Mouse (Mus musculus) gastrocnemius, postnatal 4 days (tissue): Measurements from ENCODE around the gene Suv39h2. TPM values are rescaled to one million over a fixed set of nuclear protein-coding genes. Genes with fewer than 3 reads are reported as not detected.

Source experiments
- DNase-seq, 2 experiments: peaks; one replicate each; pipeline ENCODE4 v3.0.0; 2021 to 2022; ENCODE audit warnings: low spot score in 2 of 2, mixed read lengths in 2 of 2
- total RNA-seq, 2 experiments: library from RNA; stranded (reverse); gene quantifications; 2 replicates each; pipeline ENCODE4 v1.2.3; 2021

Gene Suv39h2
- total RNA-seq, 2 experiments from 2014 or later: 2.1 to 2.3 TPM

DNA sequence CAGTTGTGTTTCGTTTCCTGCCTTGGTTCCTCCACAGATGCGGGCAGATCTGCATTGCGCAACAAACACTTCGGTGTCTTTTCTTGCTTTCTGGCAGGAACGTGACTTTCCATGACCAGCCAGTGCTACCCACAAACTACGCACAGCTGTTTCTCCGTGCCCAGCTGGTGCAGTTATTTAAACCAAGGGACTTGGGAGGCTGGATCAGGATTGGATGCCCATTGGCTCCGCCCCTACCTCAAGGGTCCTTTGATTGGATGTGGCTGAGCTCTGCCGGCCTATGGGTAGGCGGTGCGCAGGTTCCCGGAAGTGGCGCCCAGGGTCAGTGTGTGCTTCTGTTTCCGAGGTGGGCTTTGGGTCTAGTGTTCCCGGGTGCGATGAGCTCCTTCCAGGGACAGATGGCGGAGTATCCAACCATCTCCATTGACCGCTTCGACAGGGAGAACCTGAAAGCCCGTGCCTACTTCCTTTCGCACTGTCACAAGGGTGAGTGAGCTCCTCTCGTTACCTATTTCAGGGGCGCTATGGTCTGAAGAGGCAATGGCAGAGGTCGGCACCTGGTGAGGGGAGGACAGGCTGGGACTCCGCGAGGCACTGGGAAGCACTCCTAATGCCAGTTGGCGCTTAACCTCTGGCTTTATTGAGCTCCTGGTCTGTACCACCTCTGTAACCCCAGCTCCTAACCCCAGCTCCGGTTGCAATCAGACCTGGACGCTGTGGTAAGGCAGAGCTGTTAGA lies 50.8 kb downstream of the Suv39h2 start, which contains the start of gene Dclre1c:
Gene Dclre1c, plus strand, starts transcription at position 291 of the 738 bp plus-strand sequence.
- peak; percentile 57 to 86 for DNase-seq

DNA sequence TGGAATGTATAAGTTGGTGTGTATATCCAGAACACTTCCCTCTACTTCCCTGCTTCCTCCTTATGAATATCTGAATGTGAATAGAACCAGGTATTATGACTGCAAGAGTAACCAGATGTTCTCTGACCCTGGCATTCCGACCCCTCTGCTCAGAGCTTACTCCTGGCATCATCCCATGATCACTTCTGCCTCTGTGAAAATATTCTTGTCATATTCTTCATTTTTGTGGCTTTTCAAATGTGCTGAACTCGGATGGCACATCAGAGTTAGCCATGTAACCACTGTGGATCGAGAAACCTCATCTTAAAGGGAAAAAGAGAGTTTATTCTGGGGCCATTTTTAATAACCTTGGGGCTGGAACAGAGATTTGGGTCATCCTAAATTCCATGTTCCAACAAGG lies 52.3 kb downstream of the Suv39h2 start, which contains the start of gene Meig1:
Gene Meig1, minus strand, starts transcription at position 101 of the 400 bp plus-strand sequence.
- DNase-seq: no peak

DNA sequence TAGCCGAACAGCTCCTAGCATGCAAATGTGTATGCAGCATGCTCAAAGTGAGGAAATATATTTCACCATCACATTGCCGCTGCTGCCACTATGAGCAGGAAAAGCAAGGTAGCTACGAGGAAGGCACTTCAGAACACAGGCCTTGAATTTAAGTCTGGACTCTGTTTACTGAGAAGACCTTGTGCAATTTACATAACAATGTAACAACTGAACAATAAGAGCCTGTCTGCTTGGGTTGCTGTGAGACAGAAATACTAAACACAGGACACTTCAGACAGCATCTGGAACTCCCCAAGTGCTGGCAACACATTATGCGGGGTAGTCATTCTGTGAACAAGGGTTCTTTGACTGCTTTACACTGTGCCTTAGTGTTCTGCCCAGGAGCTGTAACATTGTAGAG lies 54.7 kb downstream of the Suv39h2 start:
- DNase-seq: no peak

DNA sequence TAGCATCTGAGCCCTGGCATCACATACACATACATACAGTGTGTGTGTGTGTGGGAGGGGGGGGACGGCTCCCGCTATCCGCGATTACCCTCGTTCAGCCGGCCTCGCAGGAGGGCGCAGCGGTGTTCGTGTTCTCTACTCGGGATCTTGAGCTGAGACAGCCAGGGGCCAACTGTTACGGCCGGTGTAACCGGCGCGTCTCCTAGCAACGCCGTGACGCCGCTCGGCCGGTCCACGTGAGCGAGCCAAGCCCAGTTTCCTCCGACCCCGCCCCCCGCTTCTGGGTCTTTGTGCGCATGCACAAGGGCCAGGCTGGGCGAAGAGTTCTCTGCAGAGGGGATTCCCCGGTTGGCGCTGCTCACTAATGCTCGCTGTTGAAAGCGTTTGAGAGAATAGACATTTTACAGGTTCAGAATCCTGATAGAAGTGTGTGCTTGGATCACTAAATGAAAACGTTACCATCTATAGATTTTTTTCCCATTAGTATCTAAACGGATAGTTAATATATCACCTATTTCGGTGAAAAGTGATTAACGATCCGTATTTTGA lies 55.9 kb downstream of the Suv39h2 start:
- DNase-seq: peak; percentile 83 to 93

DNA sequence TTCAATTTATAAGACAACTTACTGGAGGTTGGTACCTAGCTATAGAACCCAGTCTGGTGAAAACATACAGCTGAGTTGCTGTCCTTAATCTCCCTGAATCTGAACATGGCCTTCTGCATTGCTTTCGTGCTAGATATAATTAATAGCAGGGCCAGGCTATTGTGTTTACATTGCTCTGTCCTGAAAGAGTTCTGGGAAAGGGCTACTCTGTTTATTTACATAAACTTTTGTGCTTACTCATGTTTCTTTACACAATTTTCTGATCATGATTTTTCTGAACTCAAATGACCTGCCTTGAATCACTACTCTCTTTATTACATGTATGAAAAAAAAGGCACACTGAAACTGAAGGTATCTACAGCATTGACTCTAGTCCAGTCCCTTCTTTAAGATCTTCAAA lies 59.2 kb downstream of the Suv39h2 start:
- no peak for DNase-seq

DNA sequence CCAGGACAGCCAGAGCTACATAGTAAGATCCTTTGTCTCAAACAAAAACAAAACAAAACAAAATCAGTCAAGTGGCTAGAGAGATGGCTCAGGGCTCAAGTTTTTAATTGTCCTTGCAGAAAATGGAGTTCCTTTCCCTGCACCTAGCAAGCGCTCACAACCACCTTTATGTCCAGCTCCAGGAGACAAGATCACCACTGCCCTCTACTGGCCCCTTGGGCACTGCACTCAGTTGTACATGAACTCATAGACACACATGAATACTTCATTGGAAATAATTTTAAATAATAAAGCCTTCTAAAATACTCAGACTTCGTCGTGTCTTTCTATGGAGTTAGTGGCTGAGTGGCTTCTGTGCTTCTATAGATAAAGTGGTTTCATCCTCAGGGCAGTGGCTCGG lies 60.6 kb downstream of the Suv39h2 start:
- DNase-seq: peak in 1 of 2 experiments; percentile 43

DNA sequence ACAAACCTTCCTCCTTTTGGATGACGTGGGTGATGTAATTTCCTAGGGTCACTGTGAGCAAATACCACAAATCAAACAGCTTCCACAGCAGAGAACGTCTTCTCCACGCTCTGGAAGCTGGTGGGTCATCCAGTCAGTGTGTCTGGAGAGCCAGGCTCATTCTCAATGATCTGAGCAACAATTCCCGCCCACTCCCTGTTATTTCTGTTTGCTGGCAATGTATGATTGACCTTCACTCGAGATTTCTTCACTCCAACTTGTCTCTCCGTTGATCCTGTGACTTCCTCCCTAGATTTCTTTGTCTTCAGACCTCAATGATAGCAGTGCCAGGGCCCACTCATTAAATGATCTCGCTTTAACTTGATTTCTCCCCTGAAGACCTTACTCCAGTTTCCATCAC lies 67.1 kb downstream of the Suv39h2 start:
- DNase-seq: no peak

DNA sequence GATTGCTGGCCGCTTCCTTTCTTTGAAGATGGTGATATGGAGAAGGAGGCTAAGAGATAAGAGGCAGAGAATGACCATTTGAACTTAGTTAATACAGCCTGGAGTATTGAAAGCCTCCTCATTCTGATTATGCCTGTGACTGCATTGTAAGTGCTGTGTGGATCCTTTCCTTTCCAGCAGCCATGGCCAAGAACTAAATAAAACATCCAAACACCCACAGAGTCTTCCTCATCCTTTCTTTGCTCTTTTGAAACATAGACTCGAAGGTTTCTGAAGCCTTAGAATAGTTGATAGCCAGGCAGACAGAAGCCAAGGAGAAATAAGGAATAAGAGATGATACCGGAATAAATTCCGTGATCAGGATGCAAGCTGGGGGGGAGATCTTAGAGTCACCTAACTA lies 68.8 kb downstream of the Suv39h2 start:
- no peak for DNase-seq

Other genes with a start within 250 kb of the Suv39h2 start
- 10 to 100 TPM; 15.4 to 16.7 TPM for gene Nmt2, start 190.8 kb downstream of the Suv39h2 start, total RNA-seq
- gene Rpp38, start 142.4 kb downstream of the Suv39h2 start, total RNA-seq: 1 to 10 TPM; 6.5 to 9.8 TPM
- gene Acbd7, start 138.9 kb downstream of the Suv39h2 start, total RNA-seq: under 1 TPM; 0.57 to 0.59 TPM
- not detected for gene Olah, start 77.8 kb downstream of the Suv39h2 start, total RNA-seq
- not detected for gene Meig1, start 52.4 kb downstream of the Suv39h2 start, total RNA-seq
- gene Dclre1c, start 50.9 kb downstream of the Suv39h2 start, total RNA-seq: 1 to 10 TPM; 4.5 to 6.1 TPM
- gene Gm45902, start 37.8 kb upstream of the Suv39h2 start, total RNA-seq: 1 to 10 TPM; 3.1 to 4.0 TPM
- 10 to 100 TPM; 30.3 to 37.1 TPM for gene Hspa14, start 37.8 kb upstream of the Suv39h2 start, total RNA-seq
- gene Cdnf, start 38.0 kb upstream of the Suv39h2 start, total RNA-seq: 1 to 10 TPM; 4.8 to 7.8 TPM
- 10 to 100 TPM; 14.4 to 24.7 TPM for gene Fam107b, start 95.5 kb upstream of the Suv39h2 start, total RNA-seq